Mouse (Mus musculus): ENCODE measurements around the gene Auh. TPM values are rescaled to one million over a fixed set of nuclear protein-coding genes. Genes with fewer than 3 reads are reported as not detected.

The Auh gene
- total and polyA plus RNA-seq, 3 experiments, result 68.5 to 191 (median 74.1) TPM

GRCm38 (mm10) chr13:52793434-52793989 is 136.0 kb downstream of the Auh start:
- H3K4me3 ChIP-seq (replicated peaks in 1 of 3; ENCODE audit: low read depth in 2 of 3, low read length in 2 of 3, poor library complexity in 1 of 3), result peak overlapping the region in 1 of 3 experiments; percentile 41
- H3K4me1 ChIP-seq (ENCODE audit: control insufficient read depth in 1 of 2, insufficient read depth in 2 of 2), result peaks cover 21 to 55% of the 10 kb centered on the region in 2 experiments
- no peak for TF ChIP-seq ZMIZ1 (IDR thresholded peaks at IDR 0.05; ENCODE audit: low read depth, low read length)
- TF ChIP-seq JUN (IDR thresholded peaks at IDR 0.05; ENCODE audit: insufficient read depth, low read depth, low read length), result peak; percentile 95
- peak; percentile 94 for TF ChIP-seq JUND (conservative IDR thresholded peaks at IDR 0.05; ENCODE audit: low read depth, low read length)
- TF ChIP-seq TCF12 (IDR thresholded peaks at IDR 0.05; ENCODE audit: low read depth, low read length), result peak; percentile 94
- TF ChIP-seq USF2 (conservative IDR thresholded peaks at IDR 0.05; ENCODE audit: low read depth, low read length), result no peak
- peak; percentile 99 for TF ChIP-seq EP300 (IDR thresholded peaks at IDR 0.05; ENCODE audit: low read length)
- TF ChIP-seq MAZ (IDR thresholded peaks at IDR 0.05; ENCODE audit: low read depth, low read length), result peak; percentile 91; the same call in 1 of the 2 replicates
- no peak for TF ChIP-seq KAT2A (IDR thresholded peaks at IDR 0.05; ENCODE audit: insufficient replicate concordance, low read length)
- peak; percentile 98 for TF ChIP-seq RCOR1 (conservative IDR thresholded peaks at IDR 0.05; ENCODE audit: low read depth, low read length)
- peak; percentile 94 for TF ChIP-seq MAFK (IDR thresholded peaks at IDR 0.05; ENCODE audit: insufficient replicate concordance, low read length)
- peak; percentile 83; the same call in 1 of the 2 replicates for TF ChIP-seq CHD2 (IDR thresholded peaks at IDR 0.05; ENCODE audit: low read length)
- no peak for TF ChIP-seq TBP (conservative IDR thresholded peaks at IDR 0.05; ENCODE audit: low read depth, low read length)
- peak; percentile 96 for TF ChIP-seq MEF2A (IDR thresholded peaks at IDR 0.05; ENCODE audit: borderline replicate concordance, low read depth, low read length)
- TF ChIP-seq NELFE (IDR thresholded peaks at IDR 0.05; ENCODE audit: low read depth, low read length), result no peak
- TF ChIP-seq CHD1 (IDR thresholded peaks at IDR 0.05; ENCODE audit: low read depth, low read length), result no peak
- no peak for TF ChIP-seq UBTF (IDR thresholded peaks at IDR 0.05; ENCODE audit: low read depth, low read length)
- no peak for TF ChIP-seq ZKSCAN1 (IDR thresholded peaks at IDR 0.05; ENCODE audit: borderline replicate concordance, low read depth, low read length)
- TF ChIP-seq MAX (IDR thresholded peaks at IDR 0.05; ENCODE audit: low read length), result peak; percentile 82
- peak; percentile 49; the same call in 1 of the 2 replicates for TF ChIP-seq ELF1 (IDR thresholded peaks at IDR 0.05; ENCODE audit: low read depth, low read length)
- peak; percentile 96 for TF ChIP-seq ETS1 (conservative IDR thresholded peaks at IDR 0.05; ENCODE audit: low read depth, low read length)
- TF ChIP-seq ZC3H11A (IDR thresholded peaks at IDR 0.05; ENCODE audit: low read depth, low read length), result no peak
- TF ChIP-seq MXI1 (IDR thresholded peaks at IDR 0.05; ENCODE audit: low read depth, low read length), result peak; percentile 49; the same call in 1 of the 2 replicates
- peak; percentile 100 for TF ChIP-seq BHLHE40 (IDR thresholded peaks at IDR 0.05; ENCODE audit: low read depth, low read length)
- no peak for TF ChIP-seq CTCF (conservative IDR thresholded peaks at IDR 0.05 in 1 of 2, IDR thresholded peaks at IDR 0.05 in 1 of 2; ENCODE audit: low read depth in 2 of 2, low read length in 2 of 2)
- peak; percentile 29 for TF ChIP-seq HCFC1 (IDR thresholded peaks at IDR 0.05; ENCODE audit: low read depth, low read length)
- TF ChIP-seq E2F4 (IDR thresholded peaks at IDR 0.05; ENCODE audit: insufficient replicate concordance, low read depth, low read length), result no peak
- TF ChIP-seq RAD21 (IDR thresholded peaks at IDR 0.05; ENCODE audit: low read depth, low read length), result no peak; the same call in none of the 2 replicates
- no peak for TF ChIP-seq PAX5 (IDR thresholded peaks at IDR 0.05; ENCODE audit: low read length)
- no peak for TF ChIP-seq GABPA (IDR thresholded peaks at IDR 0.05; ENCODE audit: insufficient replicate concordance, low read depth, low read length)
- peak; percentile 77 for TF ChIP-seq NRF1 (IDR thresholded peaks at IDR 0.05; ENCODE audit: low read depth, low read length)
- TF ChIP-seq SMC3 (IDR thresholded peaks at IDR 0.05; ENCODE audit: low read depth, low read length), result peak; percentile 18
- TF ChIP-seq MYC (IDR thresholded peaks at IDR 0.05; ENCODE audit: low read depth, low read length), result peak; percentile 89
- no peak for TF ChIP-seq POLR2AphosphoS2 (IDR thresholded peaks at IDR 0.05; ENCODE audit: low read depth, low read length)
- no peak for TF ChIP-seq POLR2A (IDR thresholded peaks at IDR 0.05; ENCODE audit: low read depth, low read length)
- peak; percentile 99 for TF ChIP-seq IRF4 (IDR thresholded peaks at IDR 0.05; ENCODE audit: low read depth, low read length)
- 0 out of 2 replicates have a peak, but pooled peaks have one; percentile 65 for TF ChIP-seq SIN3A (IDR thresholded peaks at IDR 0.05; ENCODE audit: low read length)
- peak; percentile 43; the same call in 1 of the 2 replicates for TF ChIP-seq ZNF384 (IDR thresholded peaks at IDR 0.05; ENCODE audit: low read depth, low read length)
- no peak for TF ChIP-seq USF1 (IDR thresholded peaks at IDR 0.05; ENCODE audit: low read depth, low read length)
- no peaks in the 10 kb centered on the region for H3K36me3 ChIP-seq (replicated peaks in 1 of 2; ENCODE audit: control insufficient read depth in 1 of 2, insufficient read depth in 1 of 2, low read length in 1 of 2)
- H3K27me3 ChIP-seq (replicated peaks), result peaks cover 3% of the 10 kb centered on the region
- dilution Hi-C loops (cut with MboI; ENCODE audit: extremely low pct_ligation_motif_present, extremely low pct_unique_long_range_greater_than_20kb, low sequenced_read_pairs) (no loop called here), in situ Hi-C loops (cut with MboI; ENCODE audit: low pct_ligation_motif_present, low pct_unique_long_range_greater_than_20kb, low sequenced_read_pairs) (loop anchor here (5.0 to 10.0 kb wide), 2 partner anchors 71 to 131 kb away; partner anchors contain the start of gene Auh)
- no peaks in the 10 kb centered on the region for H3K79me2 ChIP-seq (replicated peaks; ENCODE audit: control insufficient read depth, extremely low read depth, insufficient read depth, poor library complexity, severe bottlenecking)
- H3K4me2 ChIP-seq (ENCODE audit: insufficient read depth, low read depth, poor library complexity, severe bottlenecking), result peak overlapping the region; percentile 31; the same call in 1 of the 2 replicates
- peak; percentile 95 for DNase-seq (ENCODE audit: extremely low read depth)
- H3K27ac ChIP-seq (ENCODE audit: insufficient read depth, low read depth), result peak overlapping the region; percentile 51
- H3K9me3 ChIP-seq (replicated peaks; ENCODE audit: low read length), result no peaks in the 10 kb centered on the region
- no peak overlapping the region for H3K9ac ChIP-seq (ENCODE audit: insufficient read depth, low read depth)
